Mouse (Mus musculus) small intestine, adult 2 months (tissue): Measurements from ENCODE around the gene Lhfp.

Experiments
- CTCF ChIP-seq: fragments of 200-500 bp; IDR thresholded peaks from 2 replicates; pipeline ENCODE4 v1.5.1; 2012; ENCODE audit warnings: low read depth, mild to moderate bottlenecking, control low read depth, inconsistent platforms, low read length, moderate library complexity, mixed read lengths; ENCODE audit not compliant: insufficient replicate concordance, insufficient read length; ENCODE audit errors: extremely low read depth
- POLR2A ChIP-seq: fragments of 200-500 bp; IDR thresholded peaks from 2 replicates; pipeline ENCODE4 v1.6.1; 2012; ENCODE audit warnings: low read depth, mild to moderate bottlenecking, control low read depth, inconsistent platforms, low read length, moderate library complexity

GRCm38 (mm10) chr3:53029046-53029445 is 12.3 kb upstream of the Lhfp start:
- TF ChIP-seq CTCF (0 out of 2 replicates have a peak, but pooled peaks have one; percentile 26), POLR2A (no peak)
